Mouse (Mus musculus) kidney, adult 2 months (tissue): ENCODE measurements around the gene RPS10-NUDT3.

Experiments
- CTCF ChIP-seq: fragments of 200-500 bp; conservative IDR thresholded peaks from 2 replicates; pipeline ENCODE4 v1.5.1; 2011; ENCODE audit warnings: low read depth, mild to moderate bottlenecking, control low read depth, low read length, moderate library complexity, mixed read lengths; ENCODE audit not compliant: insufficient read depth, insufficient read length
- POLR2A ChIP-seq: fragments of 200-500 bp; IDR thresholded peaks from one replicate; pipeline ENCODE4 v1.6.1; 2011; ENCODE audit warnings: low read depth, low read length, control low read depth

GRCm38 (mm10) chr17:27677756-27678155 lies 42.7 kb upstream of the RPS10-NUDT3 start:
- TF ChIP-seq CTCF: no peak
- no peak for TF ChIP-seq POLR2A
